Mouse (Mus musculus) kidney, adult 2 months (tissue): ENCODE data around the gene Rad51b. TPM values are rescaled to one million over a fixed set of nuclear protein-coding genes. Genes with fewer than 3 reads are reported as not detected.
A peak's percentile ranks its signal among the peaks of the same experiment; 100 is the strongest.

Source experiments
- DNase-seq: peaks from one replicate; pipeline ENCODE4 v3.0.0; 2021
- H3K27ac ChIP-seq: fragments of 200-500 bp; 2 replicates; pipeline ENCODE4 v1.5.1; 2012; ENCODE audit warnings: low read depth, low read length, control low read depth, inconsistent platforms; ENCODE audit not compliant: insufficient read depth
- H3K27me3 ChIP-seq: fragments of 200-500 bp; replicated peaks from 2 replicates; pipeline ENCODE4 v1.6.1; 2012; ENCODE audit warnings: mild to moderate bottlenecking, moderate library complexity, low read length, inconsistent platforms; ENCODE audit not compliant: control insufficient read depth, insufficient read depth
- H3K36me3 ChIP-seq: fragments of 200-500 bp; 2 replicates; pipeline ENCODE4 v1.6.1; 2012; ENCODE audit warnings: mild to moderate bottlenecking, moderate library complexity, low read length, inconsistent platforms; ENCODE audit not compliant: control insufficient read depth, insufficient read depth
- H3K4me1 ChIP-seq: fragments of 200-500 bp; 2 replicates; pipeline ENCODE4 v1.6.1; 2011; ENCODE audit warnings: low read length; ENCODE audit not compliant: control insufficient read depth, insufficient read depth
- H3K4me3 ChIP-seq: fragments of 200-500 bp; 2 replicates; pipeline ENCODE4 v1.5.1; 2011; ENCODE audit warnings: mild to moderate bottlenecking, low read depth, low read length, control low read depth; ENCODE audit not compliant: insufficient read depth
- CTCF ChIP-seq: fragments of 200-500 bp; conservative IDR thresholded peaks from 2 replicates; pipeline ENCODE4 v1.5.1; 2011; ENCODE audit warnings: low read depth, mild to moderate bottlenecking, control low read depth, low read length, moderate library complexity, mixed read lengths; ENCODE audit not compliant: insufficient read depth, insufficient read length
- POLR2A ChIP-seq: fragments of 200-500 bp; IDR thresholded peaks from one replicate; pipeline ENCODE4 v1.6.1; 2011; ENCODE audit warnings: low read depth, low read length, control low read depth
- whole genome bisulfite sequencing: fragments of 180-500 bp; shearing (Covaris S2); methylation state at CpG from one replicate; pipeline ENCODE4 v1.1.7; 2018; 5-methylcytosine and 5-hydroxymethylcytosine counted together
- polyA plus RNA-seq: library from polyadenylated mRNA; depleted of rRNA; stranded (reverse); fragments of >200 nt; gene quantifications from 2 replicates; pipeline ENCODE4 v1.2.3, GENCODE M21; 2012

The Rad51b gene
- polyA plus RNA-seq, 1 experiment: 0.14 TPM

- DNase-seq: peak; percentile 81
These were observed 235.0 kb downstream of the Rad51b start for GRCm38 (mm10) chr12:79531809-79532798.

DNA sequence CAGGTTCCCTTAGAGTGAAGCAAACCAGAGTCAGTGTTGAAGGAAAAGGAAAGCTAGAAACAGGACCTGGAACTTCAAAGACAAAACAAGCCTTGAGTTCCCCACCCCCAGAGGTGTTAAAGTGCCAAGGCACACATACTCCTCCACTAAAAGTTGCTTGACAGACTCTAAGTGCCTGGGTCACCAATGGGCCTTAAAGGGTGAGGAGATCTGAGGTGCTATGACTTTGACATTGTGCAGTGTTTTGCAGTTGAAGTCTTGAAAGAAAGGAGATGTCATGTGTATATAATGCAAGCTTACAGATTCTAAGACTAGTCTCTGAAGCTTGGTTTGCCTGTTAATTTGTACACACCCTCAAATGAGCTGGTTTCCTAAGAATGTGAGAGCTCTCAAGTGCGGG is 237.7 kb downstream of the Rad51b start:
- H3K4me1 ChIP-seq: peaks cover 27% of the 10 kb centered on the region
- peak overlapping the region; percentile 91 for H3K27ac ChIP-seq
- DNase-seq: peak; percentile 29
- no peak for TF ChIP-seq CTCF
- no peak for TF ChIP-seq POLR2A
- H3K27me3 ChIP-seq: no peaks in the 10 kb centered on the region
- no peaks in the 10 kb centered on the region for H3K36me3 ChIP-seq
- 63% methylated on average over 1 of the region's 1 CpGs for WGBS
- H3K4me3 ChIP-seq: no peak overlapping the region

More at GRCm38 (mm10) chr12:79531809-79532798, 235.0 kb downstream of the Rad51b start:
- Histone ChIP-seq H3K4me3 (no peak overlapping the region), H3K36me3 (no peaks in the 10 kb centered on the region), H3K27me3 (no peaks in the 10 kb centered on the region), H3K27ac (peak overlapping the region; percentile 71), H3K4me1 (peaks cover 21% of the 10 kb centered on the region)
- WGBS: 54% methylated on average over 5 of the region's 5 CpGs
- no peak for TF ChIP-seq CTCF
- no peak for TF ChIP-seq POLR2A

GRCm38 (mm10) chr12:79535532-79536437 is 238.7 kb downstream of the Rad51b start:
- no peak overlapping the region for H3K4me3 ChIP-seq
- DNase-seq: peak; percentile 41
- H3K27me3 ChIP-seq: no peaks in the 10 kb centered on the region
- WGBS: 55% methylated on average over 9 of the region's 9 CpGs
- H3K27ac ChIP-seq: peak overlapping the region; percentile 91
- no peak for TF ChIP-seq POLR2A
- no peak for TF ChIP-seq CTCF
- no peaks in the 10 kb centered on the region for H3K36me3 ChIP-seq
- peaks cover 28% of the 10 kb centered on the region for H3K4me1 ChIP-seq

- TF ChIP-seq CTCF: no peak
- no peak for TF ChIP-seq POLR2A
- Histone ChIP-seq H3K4me3 (no peak overlapping the region), H3K36me3 (no peaks in the 10 kb centered on the region), H3K27me3 (no peaks in the 10 kb centered on the region), H3K4me1 (peaks cover 21% of the 10 kb centered on the region), H3K27ac (no peak overlapping the region)
- 77% methylated on average over 5 of the region's 5 CpGs for WGBS
- DNase-seq: no peak
These were observed 243.1 kb downstream of the Rad51b start for GRCm38 (mm10) chr12:79540176-79540575.

GRCm38 (mm10) chr12:79541581-79541980 is 244.5 kb downstream of the Rad51b start:
- peak; percentile 93 for DNase-seq
- peaks cover 16% of the 10 kb centered on the region; the same call in 1 of the 2 replicates for H3K4me1 ChIP-seq
- 27% methylated on average over 6 of the region's 6 CpGs for WGBS
- no peak overlapping the region for H3K4me3 ChIP-seq
- peak overlapping the region; percentile 73; the same call in 1 of the 2 replicates for H3K27ac ChIP-seq
- no peaks in the 10 kb centered on the region for H3K27me3 ChIP-seq
- H3K36me3 ChIP-seq: no peaks in the 10 kb centered on the region
- TF ChIP-seq POLR2A: no peak
- no peak for TF ChIP-seq CTCF

- peaks cover 21% of the 10 kb centered on the region; the same call in 1 of the 2 replicates for H3K4me1 ChIP-seq
- 51% methylated on average over 3 of the region's 3 CpGs for WGBS
- no peak overlapping the region for H3K27ac ChIP-seq
- no peaks in the 10 kb centered on the region for H3K27me3 ChIP-seq
- no peak overlapping the region for H3K4me3 ChIP-seq
- no peak for TF ChIP-seq CTCF
- no peak for TF ChIP-seq POLR2A
- DNase-seq: no peak
- H3K36me3 ChIP-seq: no peaks in the 10 kb centered on the region
These were observed 248.0 kb downstream of the Rad51b start for GRCm38 (mm10) chr12:79545063-79545462.
